Mouse (Mus musculus) limb, embryonic 10.5 days (tissue): Measurements from ENCODE around the gene Tmod4. TPM values are rescaled to one million over a fixed set of nuclear protein-coding genes. Genes with fewer than 3 reads are reported as not detected.
"Not testable (repeated sequence)": the region's sequence is repeated elsewhere in the genome, so short reads cannot be mapped to it uniquely, and the experiment has no call there.

Experiments used
- DNase-seq: peaks from one replicate; pipeline ENCODE4 v3.0.0-alpha.2; 2017; ENCODE audit warnings: low spot score
- H3K27ac ChIP-seq: fragments of 300-500 bp; sonication (generic); 2 replicates; pipeline ENCODE4 v1.5.1; 2016; ENCODE audit warnings: mild to moderate bottlenecking
- H3K27me3 ChIP-seq: fragments of 300-500 bp; sonication (generic); 2 replicates; pipeline ENCODE4 v1.6.1; 2016; ENCODE audit warnings: low read depth, mild to moderate bottlenecking; ENCODE audit not compliant: poor library complexity, severe bottlenecking
- H3K36me3 ChIP-seq: fragments of 300-500 bp; sonication (generic); 2 replicates; pipeline ENCODE4 v1.6.1; 2016; ENCODE audit warnings: mild to moderate bottlenecking, moderate library complexity
- H3K4me1 ChIP-seq: fragments of 300-500 bp; sonication (generic); 2 replicates; pipeline ENCODE4 v1.6.1; 2016
- H3K4me3 ChIP-seq: fragments of 300-500 bp; sonication (generic); 2 replicates; pipeline ENCODE4 v1.5.1; 2016; ENCODE audit warnings: mild to moderate bottlenecking, moderate library complexity
- H3K9me3 ChIP-seq: fragments of 300-500 bp; sonication (generic); replicated peaks from 2 replicates; pipeline ENCODE4 v1.6.1; 2016; ENCODE audit warnings: mild to moderate bottlenecking
- WGBS: fragments of 180-500 bp; shearing (Covaris S2); methylation state at CpG from one replicate; pipeline ENCODE4 v1.1.7; 2016; 5-methylcytosine and 5-hydroxymethylcytosine counted together
- polyA plus RNA-seq: library from polyadenylated mRNA; unstranded; fragments of >200 nt; fragmentation: Nextera tagmentation; extraction: Ambion mirVana; gene quantifications from 2 replicates; pipeline ENCODE4 v1.2.1, GENCODE M21; 2016

The Tmod4 gene
- polyA plus RNA-seq = 1.2 and 1.4 TPM in 2 replicates

DNA sequence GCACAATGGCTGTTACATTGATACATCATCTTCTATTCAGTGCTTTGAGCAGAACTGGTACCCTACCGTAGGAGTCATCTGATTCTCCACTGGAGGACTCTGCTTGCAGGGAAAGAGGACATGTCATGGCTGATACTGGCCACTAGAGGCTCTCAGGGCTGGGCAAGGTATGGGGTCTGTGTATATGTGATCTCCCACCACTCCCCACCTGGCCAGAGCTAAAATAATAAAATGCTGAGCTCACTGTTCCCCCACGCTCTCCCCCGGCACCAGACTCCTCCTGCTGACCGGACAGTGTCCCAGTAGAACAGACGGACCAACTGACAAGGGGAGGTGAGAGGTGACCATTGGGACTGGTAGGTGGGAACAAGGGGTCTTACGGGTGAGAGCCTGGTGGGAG lies at the start of gene Tmod4:
Gene Tmod4 (plus strand): TSS at position 231 of the 400 bp plus-strand sequence.
- Histone ChIP-seq H3K4me1 (peaks cover 12% of the 10 kb centered on the region), H3K9me3 (no peaks in the 10 kb centered on the region), H3K4me3 (no peak within 1 kb of the TSS), H3K36me3 (peaks cover 79% of the 10 kb centered on the region), H3K27ac (peak within 1 kb of the TSS; percentile 25; the same call in 1 of the 2 replicates), H3K27me3 (no peaks in the 10 kb centered on the region)
- no peak for DNase-seq
- WGBS = 65% methylated on average over 6 of the region's 6 CpGs

DNA sequence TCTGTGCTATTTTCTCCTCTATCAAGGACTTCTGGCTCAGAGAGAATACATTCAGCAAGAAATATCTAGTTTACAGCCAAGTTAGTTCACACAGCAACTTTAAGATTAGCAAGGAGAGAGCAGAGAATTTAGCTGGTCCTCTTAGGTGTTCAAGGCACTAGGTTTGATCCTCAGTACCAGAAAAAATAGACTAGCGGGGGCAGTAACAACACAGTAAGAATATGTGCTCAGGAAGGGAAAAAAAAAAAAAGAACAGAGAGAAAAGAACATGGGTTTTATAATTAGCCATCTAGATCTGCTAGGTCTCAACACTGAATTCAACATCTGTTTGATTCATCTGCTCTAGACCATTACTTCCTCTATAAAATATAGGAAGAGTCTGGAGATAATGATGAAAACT lies 36.2 kb upstream of the Tmod4 start:
- H3K27ac ChIP-seq = no peak overlapping the region
- no peak overlapping the region for H3K4me3 ChIP-seq
- no peaks in the 10 kb centered on the region for H3K27me3 ChIP-seq
- no peak for DNase-seq
- 91% methylated on average over 1 of the region's 1 CpGs for WGBS
- no peaks in the 10 kb centered on the region for H3K4me1 ChIP-seq
- H3K36me3 ChIP-seq = peaks cover 36% of the 10 kb centered on the region
- H3K9me3 ChIP-seq = no peaks in the 10 kb centered on the region

DNA sequence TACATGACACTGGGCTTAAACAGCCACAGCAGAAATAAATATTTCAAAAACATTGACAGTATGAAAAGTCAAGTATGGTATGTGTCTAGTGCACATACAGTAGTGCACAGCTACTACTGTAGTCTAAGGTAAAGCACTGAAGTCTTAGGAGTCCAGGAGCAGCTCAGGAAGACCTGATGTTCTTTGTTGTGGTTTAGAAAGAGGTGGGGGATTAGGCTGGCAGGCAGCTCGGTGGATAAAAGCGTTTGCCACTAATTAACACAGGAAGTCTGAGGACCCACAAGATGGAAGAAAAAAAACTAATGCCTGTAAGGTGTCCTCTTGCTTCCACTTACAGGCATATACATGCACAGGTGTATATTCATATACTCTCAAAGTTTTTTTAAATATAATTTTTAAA lies 23.4 kb upstream of the Tmod4 start:
- 34% methylated on average over 2 of the region's 2 CpGs for WGBS
- peaks cover 66% of the 10 kb centered on the region for H3K36me3 ChIP-seq

DNA sequence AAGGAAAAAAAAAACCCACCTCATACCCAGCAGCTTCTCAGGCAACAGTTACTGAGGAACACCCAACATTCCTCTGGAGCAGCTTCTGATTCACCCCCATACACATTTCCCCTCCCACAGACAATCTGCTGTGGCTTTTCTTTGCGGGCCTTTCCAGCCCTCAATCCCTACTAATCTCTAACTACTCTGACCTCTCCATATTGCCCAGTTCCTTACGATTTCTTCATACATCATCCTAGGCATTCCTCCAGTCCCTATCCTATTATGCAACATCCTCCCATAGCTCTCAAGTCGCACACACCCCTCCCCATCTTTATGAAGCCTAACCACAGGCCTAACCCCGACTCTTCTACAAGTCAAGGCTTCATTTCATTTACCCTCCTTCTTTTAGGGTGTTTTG lies 19.2 kb upstream of the Tmod4 start:
- Histone ChIP-seq H3K36me3 (peaks cover 31% of the 10 kb centered on the region), H3K4me3 (peak overlapping the region; percentile 87), H3K27ac (peak overlapping the region; percentile 89; the same call in 1 of the 2 replicates), H3K4me1 (peaks cover 14% of the 10 kb centered on the region), H3K9me3 (no peaks in the 10 kb centered on the region), H3K27me3 (no peaks in the 10 kb centered on the region)
- WGBS = 78% methylated on average over 4 of the region's 4 CpGs
- no peak for DNase-seq

More for the DNA sequence above, 23.4 kb upstream of the Tmod4 start:
- H3K4me3 ChIP-seq = no peak overlapping the region
- no peak overlapping the region for H3K27ac ChIP-seq
- peaks cover 14% of the 10 kb centered on the region for H3K4me1 ChIP-seq
- H3K9me3 ChIP-seq = no peaks in the 10 kb centered on the region
- no peak for DNase-seq
- H3K27me3 ChIP-seq = no peaks in the 10 kb centered on the region

DNA sequence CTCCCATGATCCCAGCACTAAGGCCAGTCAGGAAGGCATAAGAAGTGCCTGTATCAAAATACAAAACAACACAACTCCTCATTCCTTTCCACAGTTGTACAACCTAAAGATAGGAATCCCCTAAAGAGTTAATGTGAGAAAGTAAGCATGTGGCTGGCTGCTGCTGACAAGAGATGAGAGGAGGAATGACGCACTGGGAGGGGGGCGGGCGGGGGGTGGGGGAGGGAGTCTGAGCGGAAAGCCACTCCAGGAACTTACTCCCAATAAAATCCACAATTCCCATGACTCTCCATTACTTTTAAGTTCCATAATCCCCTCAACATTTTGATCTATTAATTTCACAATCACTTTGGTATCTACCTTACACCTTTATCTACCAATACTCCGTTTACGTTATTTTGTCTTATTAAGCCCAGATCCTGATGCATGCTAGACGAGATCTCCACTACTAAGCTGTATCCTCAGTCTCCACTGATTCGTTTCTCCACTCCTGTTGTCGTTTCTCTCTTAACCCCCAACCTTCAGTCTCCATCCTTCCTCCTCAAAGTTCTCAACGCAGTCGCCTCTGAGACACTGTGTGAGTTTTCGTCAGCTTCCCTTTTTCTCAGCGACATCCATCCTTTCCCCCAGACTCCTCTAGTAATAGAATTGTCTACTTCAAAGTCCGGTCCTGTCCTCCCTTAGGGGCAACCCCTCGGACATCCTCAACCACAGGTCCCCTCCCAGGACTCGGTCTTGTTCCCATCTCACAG lies 18.5 kb upstream of the Tmod4 start:
- H3K36me3 ChIP-seq = peaks cover 30% of the 10 kb centered on the region
- H3K9me3 ChIP-seq = no peaks in the 10 kb centered on the region
- peak overlapping the region; percentile 89 for H3K27ac ChIP-seq
- no peak for DNase-seq
- no peaks in the 10 kb centered on the region for H3K27me3 ChIP-seq
- peak overlapping the region; percentile 87 for H3K4me3 ChIP-seq
- H3K4me1 ChIP-seq = peaks cover 14% of the 10 kb centered on the region
- WGBS = under 1% methylated on average over 16 of the region's 16 CpGs

DNA sequence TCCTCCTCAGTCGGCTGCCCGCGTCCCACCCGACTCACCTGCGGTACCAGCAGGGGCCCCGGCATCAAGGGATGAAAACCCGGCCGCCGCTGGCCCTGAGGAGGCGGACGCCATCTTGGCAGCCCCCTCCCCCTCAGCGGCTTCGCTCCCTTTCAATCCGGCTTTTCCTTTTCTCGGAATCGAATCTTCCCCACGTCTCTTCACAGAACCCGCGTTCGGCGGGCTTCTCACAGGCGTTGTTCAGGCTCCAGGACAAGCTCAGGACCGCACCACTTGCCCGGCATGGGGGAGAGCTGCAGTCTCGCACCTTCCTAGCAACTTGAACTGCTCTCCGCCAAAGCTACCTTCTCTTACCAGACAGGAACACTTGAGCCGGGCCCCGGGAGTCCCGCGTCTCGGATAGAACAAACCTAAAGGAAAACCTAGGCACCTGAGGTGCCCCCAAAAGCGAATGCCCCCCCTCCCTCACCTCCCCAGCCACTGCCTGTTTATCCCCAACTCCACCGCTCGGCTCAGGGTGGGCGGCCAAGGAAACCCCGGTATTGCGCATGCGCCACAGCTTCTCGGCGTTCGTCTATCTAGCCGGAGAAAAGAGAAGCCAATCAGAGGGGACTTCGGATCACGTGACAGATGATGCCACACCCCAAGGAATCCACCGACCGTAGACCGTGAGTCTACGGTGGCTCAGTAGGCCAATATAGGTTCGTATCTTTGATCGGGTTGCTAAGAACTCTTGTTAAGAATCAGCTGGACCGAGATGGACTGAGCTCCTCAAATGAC lies 17.7 kb upstream of the Tmod4 start, which contains the start of gene Pip5k1a:
Gene Pip5k1a (minus strand): TSS at position 593 of the 780 bp plus-strand sequence.
- Histone ChIP-seq H3K4me3 (peak within 1 kb of the TSS; percentile 87), H3K36me3 (peaks cover 22% of the 10 kb centered on the region), H3K27me3 (no peaks in the 10 kb centered on the region), H3K27ac (peak within 1 kb of the TSS; percentile 89), H3K4me1 (peaks cover 13% of the 10 kb centered on the region), H3K9me3 (no peaks in the 10 kb centered on the region)
- WGBS = under 1% methylated on average over 51 of the region's 51 CpGs
- peak; percentile 98 for DNase-seq

DNA sequence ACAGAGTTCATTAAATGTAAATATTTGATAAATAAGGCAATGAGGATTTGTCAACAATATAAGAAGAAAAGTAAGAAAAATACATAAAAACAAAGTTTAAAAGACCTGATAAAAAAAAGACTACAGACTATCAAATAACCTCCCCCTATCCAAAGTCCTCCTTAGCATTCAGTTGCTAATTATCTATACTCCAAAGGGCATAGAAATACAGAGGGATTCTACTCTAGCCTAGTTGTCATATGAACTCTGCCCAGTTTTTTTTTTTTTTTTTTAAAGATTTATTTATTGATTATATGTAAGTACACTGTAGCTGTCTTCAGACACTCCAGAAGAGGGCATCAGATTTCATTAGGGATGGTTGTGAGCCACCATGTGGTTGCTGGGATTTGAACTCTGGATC lies 17.0 kb upstream of the Tmod4 start:
- peaks cover 15% of the 10 kb centered on the region for H3K36me3 ChIP-seq
- not testable (repeated sequence) for DNase-seq, H3K9me3 ChIP-seq, H3K27me3 ChIP-seq
- peak overlapping the region; percentile 72 for H3K27ac ChIP-seq
- peak overlapping the region; percentile 87 for H3K4me3 ChIP-seq
- H3K4me1 ChIP-seq = peaks cover 17% of the 10 kb centered on the region

DNA sequence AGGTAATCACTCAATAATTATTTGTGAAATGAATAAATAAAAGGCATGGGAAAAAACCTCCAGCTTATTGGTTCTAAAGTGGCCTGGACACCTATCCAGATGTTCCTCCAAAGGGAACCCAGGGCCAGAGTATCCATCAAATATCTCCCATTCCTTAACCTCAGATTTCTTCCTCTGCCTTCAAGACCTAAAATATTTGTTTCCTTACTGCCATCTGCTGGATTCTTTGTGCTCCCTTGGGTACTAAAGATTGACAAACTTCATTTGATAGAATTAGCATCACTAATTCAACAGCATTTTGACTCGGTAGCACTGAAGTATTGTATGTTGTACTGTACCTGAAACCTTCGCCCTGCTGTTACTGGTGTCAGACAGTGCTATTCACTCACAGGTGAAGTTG lies 16.4 kb upstream of the Tmod4 start:
- H3K36me3 ChIP-seq = peaks cover 15% of the 10 kb centered on the region
- 76% methylated on average over 2 of the region's 2 CpGs for WGBS
- no peak overlapping the region for H3K27ac ChIP-seq
- no peaks in the 10 kb centered on the region for H3K27me3 ChIP-seq
- H3K4me3 ChIP-seq = no peak overlapping the region
- DNase-seq = no peak
- H3K4me1 ChIP-seq = peaks cover 19% of the 10 kb centered on the region
- H3K9me3 ChIP-seq = no peaks in the 10 kb centered on the region

DNA sequence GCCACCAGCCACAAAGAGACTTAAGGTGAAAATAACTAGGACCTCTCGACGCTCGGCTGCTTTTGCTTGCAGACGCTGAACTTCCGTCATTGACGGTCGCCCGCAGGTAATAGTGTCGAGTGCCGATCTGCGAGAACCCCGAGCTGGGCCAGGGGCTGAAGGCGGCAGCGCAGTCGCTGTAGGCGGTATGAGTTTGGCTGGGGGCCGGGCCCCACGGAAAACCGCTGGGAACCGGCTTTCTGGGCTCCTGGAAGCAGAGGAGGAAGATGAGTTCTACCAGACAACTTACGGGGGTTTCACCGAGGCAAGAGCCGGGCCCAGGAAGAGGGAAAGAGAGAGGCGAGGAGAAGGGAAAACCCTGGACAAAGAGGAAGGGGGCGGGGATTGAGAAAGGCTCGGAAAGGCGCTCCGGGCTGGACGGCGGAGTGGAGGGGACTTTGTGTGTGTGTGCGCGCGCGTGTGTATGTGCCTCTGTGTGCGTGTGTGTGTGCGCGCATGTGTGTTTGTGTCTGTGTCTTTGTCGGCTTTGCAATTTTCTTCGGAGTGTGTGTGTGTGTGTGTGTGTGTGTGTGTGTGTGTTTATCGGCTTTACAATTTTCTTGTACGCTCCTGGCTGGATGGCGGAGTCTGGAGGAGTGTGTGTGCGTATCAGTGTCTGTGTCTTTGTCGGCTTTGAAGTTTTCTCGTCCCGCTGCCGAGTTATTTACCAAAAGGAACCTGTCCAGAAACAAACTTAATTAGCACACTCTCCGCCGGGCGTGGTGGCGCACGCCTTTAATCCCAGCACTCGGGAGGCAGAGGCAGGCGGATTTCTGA lies 13.2 kb upstream of the Tmod4 start, which contains the start of gene Vps72:
Gene Vps72 (plus strand): TSS at position 112 of the 816 bp plus-strand sequence.
- H3K36me3 ChIP-seq = peaks cover 31% of the 10 kb centered on the region
- peak; percentile 94 for DNase-seq
- WGBS = 2% methylated on average over 54 of the region's 54 CpGs

DNA sequence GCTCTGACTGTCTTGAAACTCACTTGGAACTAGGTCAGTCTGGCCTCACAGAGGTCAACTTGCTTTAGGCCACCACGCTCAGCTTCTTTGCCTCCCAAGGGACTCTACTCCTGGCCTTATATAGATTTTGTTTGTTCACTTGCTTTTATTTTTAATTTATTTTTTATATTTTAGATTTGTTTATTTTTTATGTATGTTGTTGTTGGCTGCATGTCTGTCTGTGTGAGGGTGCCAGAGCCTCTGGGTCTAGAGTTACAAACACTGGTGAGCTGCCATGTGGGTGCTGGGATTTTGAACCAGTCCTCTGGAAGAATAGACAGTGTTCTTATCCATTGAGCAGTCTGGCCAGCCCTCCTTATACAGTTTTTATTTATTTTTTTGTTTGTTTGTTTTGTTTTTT lies 11.5 kb upstream of the Tmod4 start:
- Histone ChIP-seq H3K9me3 (no peaks in the 10 kb centered on the region), H3K4me1 (peaks cover 8% of the 10 kb centered on the region), H3K4me3 (peak overlapping the region; percentile 79; the same call in 1 of the 2 replicates), H3K27ac (no peak overlapping the region), H3K36me3 (peaks cover 46% of the 10 kb centered on the region), H3K27me3 (no peaks in the 10 kb centered on the region)
- WGBS = 93% methylated on average over 1 of the region's 1 CpGs
- no peak for DNase-seq

More for the DNA sequence above, 13.2 kb upstream of the Tmod4 start, which contains the start of gene Vps72:
- Histone ChIP-seq H3K27ac (peak within 1 kb of the TSS; percentile 96), H3K4me3 (peak within 1 kb of the TSS; percentile 79), H3K4me1 (peaks cover 8% of the 10 kb centered on the region), H3K9me3 (no peaks in the 10 kb centered on the region), H3K27me3 (no peaks in the 10 kb centered on the region)

DNA sequence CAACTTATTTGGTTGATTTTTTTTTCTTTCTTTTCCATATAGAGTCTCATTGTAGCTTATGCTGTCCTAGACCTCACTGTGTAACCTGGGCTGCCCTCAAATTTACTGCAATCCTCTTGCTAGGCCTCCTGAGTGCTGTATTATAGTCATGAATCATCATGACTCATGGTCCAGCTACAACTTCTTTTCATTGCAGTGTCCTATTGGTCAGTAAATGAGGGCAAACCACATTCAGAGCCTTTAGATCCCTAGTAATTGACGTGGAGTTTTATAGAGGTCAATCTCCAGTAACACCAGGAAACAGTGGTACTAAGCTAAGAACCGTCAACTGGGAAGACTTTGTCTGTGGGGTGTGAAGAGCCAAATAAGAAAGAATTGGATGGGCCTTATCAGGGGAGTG lies 6.5 kb upstream of the Tmod4 start:
- H3K4me3 ChIP-seq = no peak overlapping the region
- H3K9me3 ChIP-seq = no peaks in the 10 kb centered on the region
- H3K4me1 ChIP-seq = no peaks in the 10 kb centered on the region
- no peak overlapping the region for H3K27ac ChIP-seq
- no peaks in the 10 kb centered on the region for H3K27me3 ChIP-seq
- no peak for DNase-seq
- 78% methylated on average over 2 of the region's 2 CpGs for WGBS
- H3K36me3 ChIP-seq = peaks cover 93% of the 10 kb centered on the region

DNA sequence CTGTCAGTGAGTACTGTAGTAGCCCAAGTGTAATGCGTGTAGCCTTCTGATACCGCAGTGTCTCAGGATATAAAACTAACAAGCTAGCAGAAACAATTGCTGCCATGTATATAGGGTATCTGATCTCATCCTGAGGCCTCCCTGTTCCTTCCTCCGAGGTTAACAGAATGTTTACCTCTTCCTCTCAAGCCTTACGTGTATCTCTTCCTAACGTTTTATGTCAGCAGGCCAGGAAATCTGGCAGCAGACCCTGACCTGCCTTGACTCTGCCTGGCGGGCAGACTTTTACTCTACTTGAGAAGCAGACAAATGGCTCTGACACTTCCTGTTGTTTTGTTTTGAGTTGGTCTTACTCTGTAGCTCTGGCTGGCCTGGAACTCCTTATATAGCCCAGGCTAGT lies 2.7 kb upstream of the Tmod4 start:
- WGBS = 80% methylated on average over 6 of the region's 6 CpGs
- peaks cover 8% of the 10 kb centered on the region for H3K4me1 ChIP-seq
- H3K27me3 ChIP-seq = no peaks in the 10 kb centered on the region
- H3K4me3 ChIP-seq = no peak overlapping the region
- H3K9me3 ChIP-seq = no peaks in the 10 kb centered on the region
- H3K36me3 ChIP-seq = peaks cover 82% of the 10 kb centered on the region
- no peak for DNase-seq
- H3K27ac ChIP-seq = no peak overlapping the region
